Mouse (Mus musculus) embryonic facial prominence, embryonic 10.5 days (tissue): ENCODE data around the gene Znhit1. TPM values are rescaled to one million over a fixed set of nuclear protein-coding genes. Genes with fewer than 3 reads are reported as not detected.
"Not testable (repeated sequence)": the region's sequence is repeated elsewhere in the genome, so short reads cannot be mapped to it uniquely, and the experiment has no call there.

ENCODE experiments used
- DNase-seq: peaks from one replicate; pipeline ENCODE4 v3.0.0-alpha.2; 2017; ENCODE audit warnings: low spot score
- H3K27ac ChIP-seq: fragments of 300-500 bp; sonication (generic); replicated peaks from 2 replicates; pipeline ENCODE4 v1.5.1; 2016; ENCODE audit warnings: mild to moderate bottlenecking
- H3K27me3 ChIP-seq: fragments of 300-500 bp; sonication (generic); replicated peaks from 2 replicates; pipeline ENCODE4 v1.6.1; 2016; ENCODE audit warnings: low read depth, mild to moderate bottlenecking; ENCODE audit not compliant: poor library complexity, severe bottlenecking
- H3K36me3 ChIP-seq: fragments of 300-500 bp; sonication (generic); replicated peaks from 2 replicates; pipeline ENCODE4 v1.6.1; 2016; ENCODE audit warnings: mild to moderate bottlenecking, moderate library complexity
- H3K4me1 ChIP-seq: fragments of 300-500 bp; sonication (generic); 2 replicates; pipeline ENCODE4 v1.6.1; 2016
- H3K4me3 ChIP-seq: fragments of 300-500 bp; sonication (generic); 2 replicates; pipeline ENCODE4 v1.5.1; 2016; ENCODE audit warnings: mild to moderate bottlenecking, moderate library complexity
- H3K9me3 ChIP-seq: fragments of 300-500 bp; sonication (generic); 2 replicates; pipeline ENCODE4 v1.6.1; 2016; ENCODE audit warnings: mild to moderate bottlenecking
- WGBS: fragments of 180-500 bp; shearing (Covaris S2); methylation state at CpG from one replicate; pipeline ENCODE4 v1.1.7; 2016; 5-methylcytosine and 5-hydroxymethylcytosine counted together
- polyA plus RNA-seq: library from polyadenylated mRNA; unstranded; fragments of >200 nt; fragmentation: Nextera tagmentation; extraction: Ambion mirVana; gene quantifications from 2 replicates; pipeline ENCODE4 v1.2.1, GENCODE M21; 2016

The Znhit1 gene
- polyA plus RNA-seq, 1 experiment from 2014 or later: 117 TPM

DNA sequence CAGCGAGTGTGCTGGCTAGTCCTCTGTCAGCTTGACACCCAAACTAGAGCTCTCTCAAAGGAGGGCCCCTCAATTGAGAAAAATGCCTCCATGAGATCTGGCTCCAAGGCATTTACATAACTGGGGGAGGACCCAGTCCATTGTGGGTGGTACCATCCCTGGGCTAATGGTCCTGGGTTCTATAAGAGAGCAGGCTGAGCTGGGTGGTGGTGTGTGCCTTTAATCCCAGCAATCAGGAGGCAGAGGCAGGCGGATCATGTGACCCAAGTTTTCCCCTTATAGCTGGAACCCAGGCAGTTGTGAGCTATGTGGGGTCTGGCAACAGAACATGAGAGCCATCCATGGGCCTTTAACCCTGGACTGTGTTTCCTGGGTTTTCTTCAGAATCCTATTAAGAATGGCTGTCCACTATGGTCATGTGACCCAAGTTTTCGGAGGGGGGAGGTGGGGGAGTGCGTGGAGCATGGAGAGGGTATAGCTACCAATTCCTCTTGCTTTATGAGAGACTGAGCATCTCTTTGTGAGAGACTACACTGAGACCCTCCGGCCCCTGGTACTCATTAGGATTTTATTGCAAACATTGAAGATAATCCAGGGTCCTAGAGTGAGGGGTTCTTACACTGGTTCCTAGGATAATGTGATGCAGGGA, 26.4 kb downstream of the Znhit1 start:
- Histone ChIP-seq H3K27me3 (no peaks in the 10 kb centered on the region), H3K4me3 (peak overlapping the region; percentile 78), H3K27ac (peak overlapping the region; percentile 93), H3K4me1 (peaks cover 25% of the 10 kb centered on the region), H3K9me3 (no peaks in the 10 kb centered on the region), H3K36me3 (peaks cover 67% of the 10 kb centered on the region)
- 25% methylated on average over 5 of the region's 5 CpGs for WGBS
- no peak for DNase-seq

DNA sequence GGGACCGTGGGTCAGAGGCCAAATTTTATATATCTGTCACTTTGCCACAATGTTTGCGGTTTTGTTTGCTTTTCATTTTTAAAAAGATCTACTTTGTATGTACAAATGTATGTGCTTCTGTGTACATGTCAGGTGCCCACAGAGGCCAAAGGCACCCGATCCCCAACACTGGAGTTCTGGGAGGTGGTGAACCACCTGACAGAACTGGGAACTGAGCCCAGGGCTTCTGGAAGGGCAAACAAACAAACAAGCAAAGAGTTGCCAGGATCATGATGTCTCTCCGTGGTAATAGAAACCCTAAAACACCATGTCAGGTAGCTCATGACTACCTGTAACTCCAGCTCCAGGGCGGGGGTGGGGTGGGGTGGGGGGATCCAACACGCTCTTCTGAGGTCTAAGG, 27.8 kb downstream of the Znhit1 start:
- WGBS: 94% methylated on average over 6 of the region's 6 CpGs
- Histone ChIP-seq H3K27ac (no peak overlapping the region), H3K36me3 (peaks cover 64% of the 10 kb centered on the region), H3K4me1 (peaks cover 18% of the 10 kb centered on the region), H3K4me3 (no peak overlapping the region), H3K9me3 (no peaks in the 10 kb centered on the region), H3K27me3 (no peaks in the 10 kb centered on the region)
- no peak for DNase-seq

GRCm38 (mm10) chr5:136958991-136959605, 28.7 kb downstream of the Znhit1 start:
- Histone ChIP-seq H3K4me3 (no peak overlapping the region), H3K4me1 (peaks cover 25% of the 10 kb centered on the region), H3K36me3 (peaks cover 54% of the 10 kb centered on the region), H3K9me3 (no peaks in the 10 kb centered on the region), H3K27me3 (no peaks in the 10 kb centered on the region), H3K27ac (no peak overlapping the region)
- DNase-seq: no peak
- WGBS: 80% methylated on average over 5 of the region's 5 CpGs

DNA sequence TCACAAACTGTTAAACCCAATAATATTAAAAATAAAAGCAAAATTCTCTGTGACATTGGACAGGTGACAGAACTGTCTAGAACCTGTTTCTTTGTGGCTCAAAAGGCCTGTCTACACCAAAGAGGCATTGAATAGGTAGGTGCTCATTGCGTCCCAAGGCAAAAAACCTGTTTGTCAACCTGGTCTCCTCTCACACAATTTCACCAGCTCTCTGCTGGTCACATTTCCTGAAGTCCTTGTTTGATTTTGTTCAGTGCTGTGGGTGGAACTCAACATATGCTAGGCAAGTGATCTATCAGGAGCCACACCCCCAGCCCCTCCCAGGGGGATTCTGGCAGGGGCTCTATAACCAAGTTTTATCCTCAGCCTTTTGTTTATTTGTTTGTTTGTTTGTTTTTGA, 30.6 kb downstream of the Znhit1 start:
- 97% methylated on average over 1 of the region's 1 CpGs for WGBS
- no peaks in the 10 kb centered on the region for H3K27me3 ChIP-seq
- peaks cover 42% of the 10 kb centered on the region for H3K36me3 ChIP-seq
- H3K4me1 ChIP-seq: peaks cover 23% of the 10 kb centered on the region
- H3K9me3 ChIP-seq: no peaks in the 10 kb centered on the region
- H3K27ac ChIP-seq: no peak overlapping the region
- no peak overlapping the region for H3K4me3 ChIP-seq
- DNase-seq: no peak

- Histone ChIP-seq H3K4me3 (no peak overlapping the region), H3K9me3 (no peaks in the 10 kb centered on the region), H3K4me1 (peaks cover 14% of the 10 kb centered on the region), H3K36me3 (peaks cover 42% of the 10 kb centered on the region), H3K27ac (no peak overlapping the region), H3K27me3 (no peaks in the 10 kb centered on the region)
- WGBS: 89% methylated on average over 4 of the region's 4 CpGs
- DNase-seq: no peak
Observed at GRCm38 (mm10) chr5:136955622-136956021, 32.2 kb downstream of the Znhit1 start.

DNA sequence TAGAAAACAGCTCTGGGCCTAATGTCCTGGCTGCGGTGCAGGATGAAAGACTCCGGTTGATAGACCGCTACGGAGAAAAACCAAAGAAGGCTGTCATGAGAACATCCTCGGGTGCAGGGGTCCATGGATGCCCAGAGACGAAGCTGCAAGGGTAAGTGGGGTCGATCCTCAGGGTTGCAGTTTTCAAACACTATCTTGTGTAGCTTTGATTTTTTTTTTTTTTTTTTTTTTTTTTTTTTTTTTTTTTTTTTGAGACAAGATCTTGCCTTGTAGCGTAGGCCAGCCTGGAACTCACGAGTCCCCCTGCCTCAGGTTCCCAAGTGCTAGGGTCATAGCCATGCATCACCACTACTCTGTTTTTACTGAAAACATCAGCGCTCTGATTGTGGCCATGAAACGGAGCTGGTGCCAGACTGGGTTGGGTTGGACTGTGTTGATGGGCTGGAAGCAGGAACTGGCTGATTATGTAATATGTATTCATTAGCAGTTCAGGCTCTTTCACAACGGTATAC, 34.3 kb downstream of the Znhit1 start:
- DNase-seq: no peak
- H3K4me1 ChIP-seq: peaks cover 14% of the 10 kb centered on the region
- WGBS: 4% methylated on average over 12 of the region's 12 CpGs
- H3K9me3 ChIP-seq: no peaks in the 10 kb centered on the region
- H3K4me3 ChIP-seq: peak overlapping the region; percentile 86
- peak overlapping the region; percentile 87 for H3K27ac ChIP-seq
- H3K27me3 ChIP-seq: no peaks in the 10 kb centered on the region
- peaks cover 28% of the 10 kb centered on the region for H3K36me3 ChIP-seq

GRCm38 (mm10) chr5:136953015-136953414, 34.8 kb downstream of the Znhit1 start, which contains the start of gene Fis1:
TSS of gene Fis1 (plus strand) at chr5:136953275.
- H3K9me3 ChIP-seq: no peaks in the 10 kb centered on the region
- peaks cover 14% of the 10 kb centered on the region for H3K4me1 ChIP-seq
- DNase-seq: peak; percentile 98
- peaks cover 26% of the 10 kb centered on the region for H3K36me3 ChIP-seq
- no peaks in the 10 kb centered on the region for H3K27me3 ChIP-seq
- under 1% methylated on average over 23 of the region's 23 CpGs for WGBS
- H3K27ac ChIP-seq: peak within 1 kb of the TSS; percentile 87
- H3K4me3 ChIP-seq: peak within 1 kb of the TSS; percentile 86

- WGBS: 77% methylated on average over 4 of the region's 4 CpGs
- Histone ChIP-seq H3K4me3 (no peak overlapping the region; the same call in 1 of the 2 replicates), H3K36me3 (peaks cover 18% of the 10 kb centered on the region), H3K4me1 (peaks cover 14% of the 10 kb centered on the region), H3K27ac (no peak overlapping the region), H3K27me3 (no peaks in the 10 kb centered on the region), H3K9me3 (no peaks in the 10 kb centered on the region)
- DNase-seq: no peak
Observed at GRCm38 (mm10) chr5:136952153-136952552, 35.7 kb downstream of the Znhit1 start.

- DNase-seq: no peak
- H3K4me3 ChIP-seq: no peak overlapping the region
- no peak overlapping the region for H3K27ac ChIP-seq
- H3K36me3 ChIP-seq: peaks cover 5% of the 10 kb centered on the region
- peaks cover 13% of the 10 kb centered on the region for H3K4me1 ChIP-seq
- no peaks in the 10 kb centered on the region for H3K9me3 ChIP-seq
- H3K27me3 ChIP-seq: no peaks in the 10 kb centered on the region
- 88% methylated on average over 6 of the region's 6 CpGs for WGBS
Observed at GRCm38 (mm10) chr5:136950521-136950920, 37.3 kb downstream of the Znhit1 start.

DNA sequence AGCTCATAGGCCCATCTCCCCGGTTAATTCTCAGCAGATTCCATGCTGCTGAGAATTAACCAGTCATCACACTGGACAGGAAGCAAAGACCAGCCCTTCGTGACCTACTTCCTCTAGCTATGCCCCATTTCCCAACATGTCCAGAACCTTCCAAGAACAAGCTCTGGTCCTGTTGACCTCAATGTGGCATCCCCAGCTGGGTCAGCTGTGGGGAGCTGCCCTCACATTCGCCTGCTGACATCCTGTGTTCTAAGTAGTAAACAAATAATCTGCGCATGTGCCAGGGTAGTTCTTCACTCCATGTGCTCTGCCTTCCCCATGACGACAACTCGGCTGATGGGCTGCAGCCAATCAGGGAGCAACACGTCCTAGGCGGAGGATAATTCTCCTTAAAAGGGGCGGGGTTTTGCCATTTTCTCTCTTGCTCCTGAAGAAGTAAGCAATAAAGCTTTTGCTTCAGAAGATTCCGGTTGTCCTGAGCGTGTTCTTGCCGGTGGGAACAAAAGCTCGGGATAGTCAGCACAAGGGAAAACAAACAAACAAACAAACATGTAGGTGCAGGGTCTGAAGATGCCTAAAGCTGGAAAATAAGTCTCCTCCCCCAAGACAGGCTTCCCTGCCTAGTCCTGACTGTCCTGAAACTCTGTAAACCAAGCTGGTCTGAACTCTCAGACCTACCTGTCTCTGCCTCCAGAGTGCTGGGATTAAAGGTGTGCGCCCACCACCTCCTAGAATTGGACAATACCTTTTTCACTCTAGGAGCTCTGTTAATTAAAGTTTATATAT, 38.1 kb downstream of the Znhit1 start:
- not testable (repeated sequence) for H3K4me3 ChIP-seq, H3K27ac ChIP-seq, H3K27me3 ChIP-seq, H3K36me3 ChIP-seq, H3K9me3 ChIP-seq, DNase-seq
- WGBS: 86% methylated on average over 14 of the region's 14 CpGs
- peaks cover 12% of the 10 kb centered on the region for H3K4me1 ChIP-seq

DNA sequence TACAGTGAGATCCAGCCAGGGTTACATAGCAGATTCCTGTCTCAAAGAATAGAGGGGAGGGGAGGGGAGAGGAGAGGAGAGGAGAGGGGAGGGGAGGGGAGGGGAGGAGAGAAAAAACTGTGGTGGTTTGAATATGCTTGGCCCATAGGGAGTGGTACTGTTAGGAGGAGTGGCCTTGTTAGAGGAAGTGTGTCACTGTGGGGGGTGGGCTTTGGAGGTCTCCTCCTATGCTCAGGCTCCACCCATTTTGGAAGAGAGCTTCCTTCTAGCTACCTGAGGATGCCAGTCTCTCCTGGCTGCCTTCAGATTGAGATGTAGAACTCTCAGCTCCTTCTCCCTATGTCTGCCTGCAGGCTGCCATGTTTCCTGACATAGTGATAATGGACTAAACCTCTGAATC, 39.9 kb downstream of the Znhit1 start:
- Histone ChIP-seq H3K4me1 (peaks cover 2% of the 10 kb centered on the region; the same call in 1 of the 2 replicates), H3K27ac (no peak overlapping the region)
- no peak for DNase-seq

DNA sequence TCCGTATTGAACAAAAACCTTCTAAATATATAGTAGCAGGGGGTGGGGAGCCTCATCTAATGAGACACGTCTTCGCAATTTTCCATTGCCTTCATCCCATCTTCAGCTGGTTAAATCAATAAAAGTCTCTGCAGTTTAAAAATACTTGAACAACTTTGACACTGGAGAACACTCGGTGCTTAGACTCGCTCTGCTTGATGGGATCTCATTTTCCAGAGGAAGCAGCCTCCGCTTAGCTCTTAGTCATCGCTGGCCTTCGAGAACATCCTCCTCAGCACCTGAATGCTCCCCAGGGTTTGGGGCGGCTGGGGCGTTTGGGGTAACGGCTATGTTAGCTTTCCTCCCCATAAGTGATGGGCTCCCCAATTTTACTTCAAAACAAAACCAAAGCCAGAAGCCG, 42.7 kb downstream of the Znhit1 start:
- no peak overlapping the region for H3K27ac ChIP-seq
- H3K4me3 ChIP-seq: no peak overlapping the region
- 84% methylated on average over 12 of the region's 12 CpGs for WGBS
- no peaks in the 10 kb centered on the region for H3K9me3 ChIP-seq
- no peaks in the 10 kb centered on the region for H3K36me3 ChIP-seq
- H3K27me3 ChIP-seq: no peaks in the 10 kb centered on the region
- no peak for DNase-seq
- H3K4me1 ChIP-seq: peaks cover 7% of the 10 kb centered on the region; the same call in 1 of the 2 replicates

More for the DNA sequence above, 39.9 kb downstream of the Znhit1 start:
- Histone ChIP-seq H3K9me3 (no peaks in the 10 kb centered on the region), H3K36me3 (no peaks in the 10 kb centered on the region), H3K27me3 (no peaks in the 10 kb centered on the region), H3K4me3 (no peak overlapping the region)
